Mouse (Mus musculus): ENCODE measurements around the gene Sec62. TPM values are rescaled to one million over a fixed set of nuclear protein-coding genes. Genes with fewer than 3 reads are reported as not detected.

Gene Sec62
- total and polyA plus RNA-seq, 3 experiments, result 35.6 to 171 (median 75.4) TPM

- H3K27me3 ChIP-seq (ENCODE audit: control insufficient read depth in 1 of 2, insufficient read depth in 2 of 2, low read length in 2 of 2), result no peaks in the 10 kb centered on the region
- H3K9me3 ChIP-seq (replicated peaks; ENCODE audit: insufficient read depth, low read length), result no peaks in the 10 kb centered on the region
- no peak for DNase-seq (ENCODE audit: low read depth, low spot score)
- H3K36me3 ChIP-seq (ENCODE audit: control insufficient read depth in 1 of 2, insufficient read depth in 2 of 2, low read length in 2 of 2), result peaks cover 0 to 14% of the 10 kb centered on the region in 2 experiments; a peak in 2 of 4 replicates
- H3K4me1 ChIP-seq (ENCODE audit: control insufficient read depth in 1 of 2, insufficient read depth in 2 of 2, low read length in 2 of 2), result peaks cover 7 to 24% of the 10 kb centered on the region in 2 experiments
- no peak overlapping the region for H3K27ac ChIP-seq (ENCODE audit: control insufficient read depth, low read depth, low read length)
- H3K4me3 ChIP-seq (ENCODE audit: control insufficient read depth in 1 of 2, insufficient read depth in 1 of 2, low read depth in 2 of 2, low read length in 2 of 2), result no peak overlapping the region
- H3K79me2 ChIP-seq (ENCODE audit: control insufficient read depth, insufficient read depth, low read length, poor library complexity), result no peaks in the 10 kb centered on the region
- H3K9ac ChIP-seq (ENCODE audit: control insufficient read depth, low read depth, low read length, poor library complexity, severe bottlenecking), result no peak overlapping the region
- no peak for TF ChIP-seq EP300 (IDR thresholded peaks at IDR 0.05; ENCODE audit: low read depth in 1 of 2, low read length in 2 of 2)
- TF ChIP-seq MXI1 (IDR thresholded peaks at IDR 0.05; ENCODE audit: low read depth, low read length), result no peak
- TF ChIP-seq HCFC1 (IDR thresholded peaks at IDR 0.05; ENCODE audit: low read depth, low read length), result no peak
- no peak for TF ChIP-seq MYB (IDR thresholded peaks at IDR 0.05; ENCODE audit: low read depth, low read length)
- no peak for TF ChIP-seq MAZ (IDR thresholded peaks at IDR 0.05; ENCODE audit: low read depth, low read length)
- TF ChIP-seq SMC3 (IDR thresholded peaks at IDR 0.05; ENCODE audit: low read depth, low read length), result no peak
- no peak for TF ChIP-seq TBP (IDR thresholded peaks at IDR 0.05; ENCODE audit: low read depth, low read length)
- no peak for TF ChIP-seq POLR2AphosphoS2 (IDR thresholded peaks at IDR 0.05; ENCODE audit: low read length)
- TF ChIP-seq GABPA (IDR thresholded peaks at IDR 0.05; ENCODE audit: low read depth, low read length), result no peak
- TF ChIP-seq TCF12 (IDR thresholded peaks at IDR 0.05; ENCODE audit: low read depth, low read length), result no peak
- no peak for TF ChIP-seq USF2 (IDR thresholded peaks at IDR 0.05; ENCODE audit: borderline replicate concordance in 1 of 2, insufficient read depth in 1 of 2, low read depth in 1 of 2, low read length in 2 of 2)
- TF ChIP-seq RCOR1 (IDR thresholded peaks at IDR 0.05; ENCODE audit: low read depth, low read length), result no peak
- no peak for TF ChIP-seq NELFE (IDR thresholded peaks at IDR 0.05; ENCODE audit: low read depth, low read length)
- TF ChIP-seq ZKSCAN1 (IDR thresholded peaks at IDR 0.05; ENCODE audit: low read depth, low read length), result no peak
- no peak for TF ChIP-seq RAD21 (IDR thresholded peaks at IDR 0.05; ENCODE audit: low read depth, low read length)
- TF ChIP-seq POLR2AphosphoS5 (IDR thresholded peaks at IDR 0.05; ENCODE audit: borderline replicate concordance, low read depth, low read length), result no peak
- no peak for TF ChIP-seq MAFK (IDR thresholded peaks at IDR 0.05; ENCODE audit: borderline replicate concordance, low read depth, low read length)
- TF ChIP-seq MYC (IDR thresholded peaks at IDR 0.05; ENCODE audit: low read depth, low read length), result no peak
- TF ChIP-seq TAL1 (IDR thresholded peaks at IDR 0.05; ENCODE audit: low read length), result no peak
- TF ChIP-seq ETS1 (IDR thresholded peaks at IDR 0.05; ENCODE audit: low read depth, low read length), result no peak
Observed at GRCm38 (mm10) chr3:30767271-30767670, 25.4 kb upstream of the Sec62 start.

Measured in MEL (cell line).